Mouse (Mus musculus) brain, embryonic 14.5 days (tissue): Measurements from ENCODE around the gene Srp9.
"Not testable (repeated sequence)": the region's sequence is repeated elsewhere in the genome, so short reads cannot be mapped to it uniquely, and the experiment has no call there.

Source experiments
- CTCF ChIP-seq: fragments of 200-500 bp; IDR thresholded peaks from 2 replicates; pipeline ENCODE4 v1.5.1; 2012; ENCODE audit warnings: inconsistent platforms, mild to moderate bottlenecking, moderate library complexity, borderline replicate concordance; ENCODE audit not compliant: insufficient read depth, insufficient read length; ENCODE audit errors: extremely low read depth
- POLR2A ChIP-seq: fragments of 200-500 bp; IDR thresholded peaks from 2 replicates; pipeline ENCODE4 v1.6.1; 2012; ENCODE audit warnings: mild to moderate bottlenecking, inconsistent platforms, borderline replicate concordance; ENCODE audit not compliant: poor library complexity, insufficient read depth, insufficient read length, severe bottlenecking; ENCODE audit errors: extremely low read depth

- TF ChIP-seq CTCF, POLR2A: not testable (repeated sequence)
Observed at GRCm38 (mm10) chr1:182170206-182170605, 45.7 kb downstream of the Srp9 start.
